Mouse (Mus musculus) heart, postnatal 36 days (tissue): ENCODE measurements around the gene Gm28043. TPM values are rescaled to one million over a fixed set of nuclear protein-coding genes. Genes with fewer than 3 reads are reported as not detected.
A peak's percentile ranks its signal among the peaks of the same experiment; 100 is the strongest.

Experiments used
- DNase-seq, 2 experiments: peaks; one replicate each; pipeline ENCODE4 v3.0.0; 2021 to 2022
- intact Hi-C: fragments of 180-260 bp; cut with DNase I; formaldehyde crosslinking; loops from one replicate; pipeline ENCODE4 v1.15.1; 2025
- total RNA-seq, 2 experiments: library from RNA; stranded (reverse); gene quantifications; 2 replicates each; pipeline ENCODE4 v1.2.3; 2021

The Gm28043 gene
- total RNA-seq, 2 experiments from 2014 or later: 0.78 to 0.81 TPM

DNA sequence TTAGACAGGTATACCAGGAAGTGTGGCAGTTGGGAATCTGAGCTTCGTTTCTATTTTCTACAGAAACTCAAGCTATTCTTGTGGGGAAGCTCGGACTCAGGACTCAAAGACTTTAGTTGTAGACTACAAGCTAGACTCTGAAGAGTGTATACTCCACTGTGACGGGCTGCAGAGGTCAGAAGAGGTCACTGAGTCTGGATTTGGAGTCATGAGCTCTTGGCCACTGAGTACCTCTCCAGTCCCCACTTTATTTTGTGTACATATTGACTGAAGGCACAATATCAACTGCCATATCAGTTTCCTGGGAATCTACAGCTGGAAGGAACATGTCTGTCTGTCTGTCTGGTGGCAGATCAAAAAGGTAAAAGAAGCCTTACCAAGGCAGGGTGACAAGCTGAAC, 4.6 kb downstream of the Gm28043 start:
- DNase-seq: no peak
- intact Hi-C loops: loop anchor here (5.0 kb wide), 1 partner anchor 98 kb away; the partner anchor contains the start of gene Ccdc167

- DNase-seq: no peak
- intact Hi-C loops: no loop called here
Observed at GRCm38 (mm10) chr17:29623488-29623887, 8.8 kb downstream of the Gm28043 start.

DNA sequence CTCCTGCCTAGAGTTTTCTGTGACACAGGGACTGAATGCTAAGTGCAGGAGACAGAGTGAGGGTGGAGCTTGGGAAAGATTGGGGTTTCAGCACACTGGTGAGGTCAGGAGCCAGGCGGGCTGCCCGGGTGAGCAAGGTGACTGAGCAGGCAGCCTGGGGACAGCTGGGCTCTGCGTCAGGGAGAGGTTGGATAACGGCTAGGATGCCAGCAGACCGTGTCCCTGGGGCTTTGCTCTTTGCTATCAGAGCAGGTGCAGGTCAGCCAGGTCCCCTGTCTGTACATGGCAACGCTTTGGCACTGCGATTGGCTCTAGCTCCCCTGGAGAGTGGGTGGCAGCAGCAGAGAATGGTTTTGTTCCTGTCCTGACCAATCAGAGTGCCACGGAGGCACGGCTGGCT, 12.6 kb downstream of the Gm28043 start:
- intact Hi-C loops: no loop called here
- no peak for DNase-seq

DNA sequence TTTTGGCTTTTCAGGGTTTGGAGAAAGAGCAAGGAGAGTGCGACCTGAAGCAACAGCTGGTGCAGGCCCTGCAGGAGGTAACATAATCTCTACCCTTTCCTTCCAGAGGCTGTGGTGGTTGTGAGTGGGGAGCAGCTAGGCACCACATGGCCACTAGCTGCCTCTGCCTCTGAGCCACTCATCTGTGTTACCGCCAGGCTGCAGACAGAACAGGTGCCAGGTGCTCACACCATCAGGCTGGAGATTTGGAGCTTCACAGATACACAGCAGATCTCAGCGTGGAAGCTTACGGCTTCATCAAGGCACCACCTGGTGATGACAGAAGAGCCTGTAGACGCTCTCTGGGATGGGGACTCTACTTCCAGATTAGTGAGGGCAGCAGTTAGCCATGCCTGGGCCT, 14.3 kb downstream of the Gm28043 start:
- DNase-seq: no peak
- intact Hi-C loops: no loop called here

DNA sequence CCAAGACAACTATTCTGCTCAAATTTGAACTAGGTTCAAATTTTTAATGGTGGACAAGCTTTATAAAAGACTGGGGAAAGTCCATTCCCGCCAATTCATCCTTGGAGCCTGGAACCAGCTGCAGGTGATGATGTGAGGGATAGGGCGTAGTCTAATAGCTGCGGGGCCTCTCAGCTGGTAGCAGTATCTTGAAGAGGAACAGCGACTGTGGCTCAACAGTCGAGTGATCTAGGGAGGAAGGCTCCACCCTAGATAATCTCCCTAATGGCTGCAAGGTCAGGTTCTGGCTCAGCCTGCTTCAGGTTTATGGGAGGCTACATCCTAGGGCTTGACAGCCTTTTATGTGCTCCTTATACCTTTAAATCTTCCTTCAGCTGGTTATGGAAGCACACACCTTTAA, 14.9 kb downstream of the Gm28043 start:
- intact Hi-C loops: no loop called here
- DNase-seq: no peak

GRCm38 (mm10) chr17:29632312-29632711, 17.6 kb downstream of the Gm28043 start:
- intact Hi-C loops: no loop called here
- no peak for DNase-seq

- no peak for DNase-seq
- intact Hi-C loops: no loop called here
Observed at GRCm38 (mm10) chr17:29635492-29635891, 20.8 kb downstream of the Gm28043 start.

GRCm38 (mm10) chr17:29636118-29636517, 21.4 kb downstream of the Gm28043 start:
- DNase-seq: peak in 1 of 2 experiments; percentile 31
- intact Hi-C loops: loop anchor here (2.0 kb wide), 1 partner anchor 247 kb away; no protein-coding TSS in a partner anchor

- intact Hi-C loops: loop anchor here (2.0 kb wide), 1 partner anchor 245 kb away; no protein-coding TSS in a partner anchor
Observed at GRCm38 (mm10) chr17:29637377-29637776, 22.7 kb downstream of the Gm28043 start.

DNA sequence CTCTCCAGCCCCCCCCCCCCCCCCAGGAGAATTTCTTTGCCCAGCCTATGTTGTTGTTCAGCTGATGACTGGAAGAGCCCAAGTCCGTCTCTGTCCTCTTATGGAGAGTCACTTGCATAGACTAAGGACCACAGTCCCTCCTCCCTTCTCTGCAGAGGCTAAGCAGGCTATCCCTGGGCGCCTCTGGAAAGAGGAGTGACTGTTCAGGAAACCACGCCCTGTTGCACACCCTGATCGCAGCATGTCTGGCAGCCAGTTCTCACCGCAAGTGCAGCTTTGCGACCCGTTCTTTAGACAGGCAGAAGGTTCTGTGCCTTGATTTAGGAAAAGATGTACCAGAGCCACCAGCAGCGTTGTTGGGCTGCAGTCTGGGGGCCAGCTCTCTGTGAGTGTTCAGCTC, 23.2 kb downstream of the Gm28043 start:
- intact Hi-C loops: loop anchor here (2.0 kb wide), 1 partner anchor 245 kb away; no protein-coding TSS in a partner anchor
- DNase-seq: no peak

More at GRCm38 (mm10) chr17:29637377-29637776, 22.7 kb downstream of the Gm28043 start:
- peak in 1 of 2 experiments; percentile 27 for DNase-seq

- intact Hi-C loops: no loop called here
- no peak for DNase-seq
Observed at GRCm38 (mm10) chr17:29640971-29641370, 26.3 kb downstream of the Gm28043 start.

- intact Hi-C loops: no loop called here
- no peak for DNase-seq
Observed at GRCm38 (mm10) chr17:29642219-29642618, 27.5 kb downstream of the Gm28043 start.

- intact Hi-C loops: no loop called here
- no peak for DNase-seq
Observed at GRCm38 (mm10) chr17:29658249-29658648, 43.6 kb downstream of the Gm28043 start.

DNA sequence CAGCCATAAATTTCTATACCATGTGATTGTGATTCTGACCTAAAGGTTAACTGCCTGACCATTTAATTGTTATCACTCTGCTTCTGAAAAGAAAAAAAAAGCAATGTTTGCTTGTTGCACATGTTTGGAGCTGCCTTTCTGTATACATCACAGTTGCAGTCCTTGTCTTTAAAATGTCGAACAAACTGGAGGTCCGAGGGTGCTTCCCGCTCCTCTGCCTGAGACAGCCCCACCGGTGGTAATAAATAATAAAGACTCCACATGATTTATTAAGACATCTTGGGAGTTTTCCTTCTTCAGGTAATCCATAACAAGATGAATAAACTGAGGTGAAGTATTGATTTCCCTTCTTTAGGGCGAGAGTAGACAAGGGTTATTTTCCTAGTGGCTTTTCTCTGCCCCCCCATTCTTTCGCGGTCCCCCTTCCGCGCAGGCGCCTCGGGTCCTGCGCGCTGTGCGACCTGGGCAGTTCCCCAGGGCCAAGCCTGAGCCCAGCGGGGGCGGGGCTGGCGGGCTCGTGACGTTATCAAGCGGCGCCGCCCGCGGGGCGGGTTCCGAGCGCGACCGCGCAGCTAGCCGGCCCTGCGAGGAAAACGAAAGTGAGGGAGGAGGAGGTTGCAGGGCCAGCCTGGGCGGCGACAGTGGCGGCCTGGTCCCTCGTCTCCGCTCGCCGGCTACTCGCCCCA, 45.5 kb downstream of the Gm28043 start, which contains the start of gene Cmtr1:
Gene Cmtr1 (plus strand): TSS at position 520 of the 686 bp plus-strand sequence.
- intact Hi-C loops: loop anchor here (2.0 kb wide), 1 partner anchor 45 kb away; the partner anchor contains the start of genes Gm28043 and Rnf8
- DNase-seq: peak; percentile 98 to 99

- intact Hi-C loops: loop anchor here (2.0 kb wide), 1 partner anchor 46 kb away; the partner anchor contains the start of genes Gm28043 and Rnf8
- no peak for DNase-seq
Observed at GRCm38 (mm10) chr17:29660762-29661391, 46.2 kb downstream of the Gm28043 start.

DNA sequence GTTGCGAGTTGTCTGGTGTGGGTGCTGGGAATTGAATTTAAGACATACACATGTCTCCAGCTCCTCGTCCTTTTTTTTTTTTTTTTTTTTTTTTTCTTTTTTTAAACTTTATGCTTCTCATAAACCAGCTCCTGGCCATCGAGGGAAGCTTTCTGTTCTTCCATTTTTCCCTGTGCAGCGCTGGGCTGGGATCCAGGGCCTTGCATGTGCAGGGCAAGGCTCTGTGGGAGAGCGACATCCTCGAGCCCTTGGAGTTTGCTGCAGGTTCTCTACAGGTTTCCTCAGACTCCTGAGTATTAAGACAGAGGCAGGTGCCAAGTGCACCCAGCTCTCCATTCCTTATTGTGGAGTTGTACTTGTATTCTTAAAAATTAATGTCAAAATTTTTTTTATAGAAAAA, 47.5 kb downstream of the Gm28043 start:
- DNase-seq: no peak
- intact Hi-C loops: no loop called here

GRCm38 (mm10) chr17:29668051-29668986, 53.6 kb downstream of the Gm28043 start:
- intact Hi-C loops: no loop called here
- DNase-seq: no peak

DNA sequence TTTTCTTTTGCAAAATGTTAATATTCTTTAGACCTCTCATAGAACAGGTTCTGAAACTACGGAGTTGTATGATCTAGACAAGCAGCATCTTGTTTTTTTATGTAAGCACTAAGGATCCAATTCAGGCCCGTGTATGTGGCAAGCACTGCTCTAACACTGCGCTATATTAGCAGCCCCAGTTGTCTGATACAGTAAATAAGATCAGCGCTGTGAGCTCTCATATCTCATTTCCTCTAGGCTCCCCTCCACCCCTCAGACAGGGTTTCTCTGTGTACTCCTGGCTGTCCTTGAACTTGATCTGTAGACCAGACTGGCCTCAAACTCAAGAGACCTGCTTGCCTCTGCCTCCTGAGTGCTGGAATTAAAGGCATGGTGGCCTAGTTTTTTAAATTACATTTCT, 54.4 kb downstream of the Gm28043 start:
- intact Hi-C loops: no loop called here
- no peak for DNase-seq

- no peak for DNase-seq
- intact Hi-C loops: no loop called here
Observed at GRCm38 (mm10) chr17:29669936-29670335, 55.3 kb downstream of the Gm28043 start.

DNA sequence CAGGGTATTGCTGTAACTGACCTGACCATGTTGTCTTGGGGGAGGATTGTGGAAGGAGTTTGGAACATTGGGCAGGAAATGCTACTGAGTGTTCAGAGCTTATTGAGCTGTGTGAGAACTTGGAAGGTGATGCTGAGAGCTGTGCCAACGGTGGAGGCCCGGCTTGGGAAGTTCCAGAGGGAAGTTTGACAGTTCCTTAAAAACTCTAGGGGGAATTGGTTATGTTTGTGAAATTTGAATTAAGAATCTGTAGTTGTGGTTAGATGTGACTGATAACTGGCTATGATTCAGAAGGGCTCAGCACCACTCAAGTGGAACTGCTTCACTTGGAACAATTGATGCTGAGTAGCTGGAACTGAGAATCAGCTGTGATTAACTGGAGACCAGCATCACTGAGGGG, 56.3 kb downstream of the Gm28043 start:
- DNase-seq: no peak
- intact Hi-C loops: no loop called here

DNA sequence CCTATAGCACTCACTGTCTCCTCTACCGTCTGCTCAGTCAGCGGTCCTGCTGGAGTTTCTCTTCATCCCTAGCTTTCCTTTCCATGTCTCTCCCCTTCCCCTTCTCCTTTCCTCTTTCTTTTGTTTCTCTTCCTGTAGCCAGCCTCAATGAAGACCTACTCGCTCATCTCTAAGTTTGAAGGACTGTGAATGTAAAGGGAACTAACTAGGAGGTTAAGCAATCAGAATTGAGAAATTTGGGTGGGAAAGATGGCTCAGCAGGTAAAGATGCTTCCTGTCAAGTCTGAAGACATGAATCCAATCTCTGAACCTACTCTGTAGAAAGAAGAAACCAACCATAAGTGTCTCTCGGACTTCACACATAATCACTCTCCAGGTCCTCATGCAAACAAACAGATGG, 58.6 kb downstream of the Gm28043 start:
- DNase-seq: no peak
- intact Hi-C loops: no loop called here
